24 mouse cellular contexts compared by ENCODE assay signal in genomic region chr13:119743470-119743869, GRCm38 (mm10). TPM values are rescaled to one million over a fixed set of nuclear protein-coding genes. Genes with fewer than 3 reads are reported as not detected.
DNase-seq lines count a peak whose midpoint lies in the region; ATAC-seq and TF ChIP-seq lines count a peak whose summit lies in the region.
"Had no signal": no experiment of that assay in that cellular context is flagged by ENCODE, and none has a peak within 500 bp of the region (broad histone marks: within the 10 kb centered on the region; RNA-seq: fewer than 3 reads in every experiment).

No protein-coding gene starts in this region.

- no peak overlapping the region for H3K27ac ChIP-seq in forebrain, postnatal 0 days (ENCODE audit: low read depth, low read length)
- H3K27ac ChIP-seq in forebrain, embryonic 16.5 days (ENCODE audit: low read length), result no peak overlapping the region
- H3K27ac ChIP-seq: embryonic facial prominence, embryonic 10.5 days; forebrain, embryonic 10.5 days; heart, adult 2 months; heart, embryonic 13.5 days; macrophage; neural tube, embryonic 15.5 days; stomach, embryonic 15.5 days had no signal

- no peak overlapping the region for H3K4me3 ChIP-seq in forebrain, postnatal 0 days (ENCODE audit: low read depth, low read length)
- H3K4me3 ChIP-seq in forebrain, embryonic 16.5 days (replicated peaks; ENCODE audit: low read length), result no peak overlapping the region
- H3K4me3 ChIP-seq: embryonic facial prominence, embryonic 10.5 days; forebrain, embryonic 10.5 days; heart, adult 2 months; heart, embryonic 13.5 days; neural tube, embryonic 15.5 days; stomach, embryonic 15.5 days had no signal

- intact Hi-C loops in heart, postnatal 36 days (cut with DNase I), result no loop called here

- no peak overlapping the region for H3K4me2 ChIP-seq in forebrain, postnatal 0 days (ENCODE audit: low read depth)
- H3K4me2 ChIP-seq in forebrain, embryonic 16.5 days (ENCODE audit: low read length), result no peak overlapping the region
- H3K4me2 ChIP-seq: heart, embryonic 13.5 days; midbrain, embryonic 11.5 days; neural tube, embryonic 15.5 days; stomach, embryonic 15.5 days had no signal

- H3K9ac ChIP-seq in forebrain, postnatal 0 days, result no peak overlapping the region
- no peak overlapping the region for H3K9ac ChIP-seq in forebrain, embryonic 16.5 days (replicated peaks; ENCODE audit: low read depth, low read length)
- H3K9ac ChIP-seq: heart, embryonic 13.5 days; neural tube, embryonic 15.5 days; stomach, embryonic 15.5 days had no signal

- 0 out of 2 replicates have a peak, but pooled peaks have one; percentile 10 for ATAC-seq in forebrain, postnatal 0 days
- ATAC-seq in forebrain, embryonic 16.5 days, result no peak
- peak; percentile 74 for ATAC-seq in granulocyte monocyte progenitor cell, adult 5-6 weeks (replicated peaks; ENCODE audit: poor library complexity, severe bottlenecking)
- no peak for ATAC-seq in erythroid progenitor cell, adult 5-6 weeks (replicated peaks; ENCODE audit: low FRiP score, poor library complexity, severe bottlenecking)
- ATAC-seq: intestine, embryonic 16.5 days had no signal

- 0 out of 2 replicates have a peak, but pooled peaks have one; percentile 3 for TF ChIP-seq CTCF in forebrain, postnatal 0 days (IDR thresholded peaks at IDR 0.05; ENCODE audit: low read depth)

- WGBS in forebrain, postnatal 0 days, result 57% methylated on average over 3 of the region's 3 CpGs
- 57% methylated on average over 3 of the region's 3 CpGs for WGBS in forebrain, embryonic 16.5 days

- peaks cover 11% of the 10 kb centered on the region; the same call in 1 of the 2 replicates for H3K4me1 ChIP-seq in forebrain, postnatal 0 days (ENCODE audit: insufficient read depth)
- H3K4me1 ChIP-seq in forebrain, embryonic 16.5 days (replicated peaks; ENCODE audit: control insufficient read depth, insufficient read depth, low read length), result peaks cover 7% of the 10 kb centered on the region

- no peaks in the 10 kb centered on the region for H3K27me3 ChIP-seq in forebrain, postnatal 0 days (ENCODE audit: insufficient read depth, low read length)
- H3K27me3 ChIP-seq in forebrain, embryonic 16.5 days (replicated peaks; ENCODE audit: control insufficient read depth, insufficient read depth, low read length), result no peaks in the 10 kb centered on the region
- H3K27me3 ChIP-seq: heart, embryonic 13.5 days; neural tube, embryonic 15.5 days; stomach, embryonic 15.5 days had no signal

- no peaks in the 10 kb centered on the region for H3K9me3 ChIP-seq in forebrain, postnatal 0 days (ENCODE audit: low read length)
- 0 out of 2 replicates have a peak, but pooled peaks cover 2% of the 10 kb centered on the region for H3K9me3 ChIP-seq in forebrain, embryonic 16.5 days (ENCODE audit: control insufficient read depth, low read length)
- H3K9me3 ChIP-seq: embryonic facial prominence, embryonic 10.5 days; forebrain, embryonic 10.5 days; G1E; heart, embryonic 13.5 days; neural tube, embryonic 15.5 days; stomach, embryonic 15.5 days had no signal

- no peaks in the 10 kb centered on the region for H3K36me3 ChIP-seq in forebrain, postnatal 0 days (ENCODE audit: insufficient read depth)
- no peaks in the 10 kb centered on the region for H3K36me3 ChIP-seq in forebrain, embryonic 16.5 days (ENCODE audit: control insufficient read depth, insufficient read depth)
- H3K36me3 ChIP-seq: embryonic facial prominence, embryonic 10.5 days; G1E; heart, embryonic 13.5 days; neural tube, embryonic 15.5 days; stomach, embryonic 15.5 days had no signal

- no peak for DNase-seq in forebrain, postnatal 0 days
- peak; percentile 42 for DNase-seq in A20 (ENCODE audit: low read depth, low spot score)
- peak; percentile 29 for DNase-seq in thymus, postnatal 0 days (ENCODE audit: low spot score)
- no peak for DNase-seq in cerebellum, postnatal 4 days (ENCODE audit: low spot score in 2 of 2)
- DNase-seq in heart, postnatal 36 days, result no peak
- DNase-seq: adrenal gland, postnatal 14 days; cerebellum, adult 2 months; cerebellum, postnatal 25 days; gastrocnemius, postnatal 10 days; heart, adult 2 months; heart, postnatal 14 days; kidney, postnatal 25 days had no signal

RNA-seq across cellular contexts. Expression of gene Nim1k, which starts 12.2 kb away (rescaled TPM):
- 11.2 and 11.3 TPM in 2 replicates for total RNA-seq in forebrain, postnatal 0 days (2014; rRNA removed)
- 7.5 and 8.7 TPM in 2 replicates for polyA plus RNA-seq in forebrain, postnatal 0 days (2015; fragmentation: Nextera tagmentation; extraction: Ambion mirVana)
- 7.4 and 8.0 TPM in 2 replicates for polyA plus RNA-seq in forebrain, embryonic 16.5 days (2015; fragmentation: Nextera tagmentation; extraction: Ambion mirVana)
- 0.30 and 0.83 TPM in 2 replicates for total RNA-seq in granulocyte monocyte progenitor cell, adult 5-6 weeks (2014; fragmentation: Nextera tagmentation)
- 0.26 and 0.88 TPM in 2 replicates for total RNA-seq in granulocyte monocyte progenitor cell, adult 5-6 weeks (2017)
- polyA plus RNA-seq in thymus, postnatal 0 days (2015; fragmentation: Nextera tagmentation; extraction: Ambion mirVana), result 9.9 and 10.6 TPM in 2 replicates
- total RNA-seq in erythroid progenitor cell, adult 5-6 weeks (2015; ENCODE audit: low replicate concordance), result 1.4 TPM in 1 of 2 replicates, not detected in the other
- total RNA-seq in erythroid progenitor cell, adult 5-6 weeks (2017; ENCODE audit: low replicate concordance), result 0.45 TPM in 1 of 2 replicates, not detected in the other
- 1 to 10 TPM; 1.2 to 1.6 TPM for total RNA-seq in heart, postnatal 36 days (2021)

RNA-seq across cellular contexts. Expression of gene Zfp131, which starts 47.2 kb away (rescaled TPM):
- 46.6 and 56.7 TPM in 2 replicates for total RNA-seq in forebrain, postnatal 0 days (2014; rRNA removed)
- 23.1 and 27.7 TPM in 2 replicates for polyA plus RNA-seq in forebrain, postnatal 0 days (2015; fragmentation: Nextera tagmentation; extraction: Ambion mirVana)
- polyA plus RNA-seq in forebrain, embryonic 16.5 days (2015; fragmentation: Nextera tagmentation; extraction: Ambion mirVana), result 41.8 and 42.7 TPM in 2 replicates
- total RNA-seq in granulocyte monocyte progenitor cell, adult 5-6 weeks (2014; fragmentation: Nextera tagmentation), result 49.3 and 60.3 TPM in 2 replicates
- 64.4 and 64.8 TPM in 2 replicates for total RNA-seq in granulocyte monocyte progenitor cell, adult 5-6 weeks (2017)
- 40.9 and 51.2 TPM in 2 replicates for polyA plus RNA-seq in thymus, postnatal 0 days (2015; fragmentation: Nextera tagmentation; extraction: Ambion mirVana)
- total RNA-seq in erythroid progenitor cell, adult 5-6 weeks (2015; ENCODE audit: low replicate concordance), result 27.8 and 49.9 TPM in 2 replicates
- total RNA-seq in erythroid progenitor cell, adult 5-6 weeks (2017; ENCODE audit: low replicate concordance), result 38.9 and 41.3 TPM in 2 replicates
- total RNA-seq in heart, postnatal 36 days (2021), result 10 to 100 TPM; 17.0 to 19.0 TPM

RNA-seq across cellular contexts. Expression of gene Hmgcs1, which starts 53.3 kb away (rescaled TPM):
- 392 and 404 TPM in 2 replicates for total RNA-seq in forebrain, postnatal 0 days (2014; rRNA removed)
- 334 and 452 TPM in 2 replicates for polyA plus RNA-seq in forebrain, postnatal 0 days (2015; fragmentation: Nextera tagmentation; extraction: Ambion mirVana)
- 461 and 470 TPM in 2 replicates for polyA plus RNA-seq in forebrain, embryonic 16.5 days (2015; fragmentation: Nextera tagmentation; extraction: Ambion mirVana)
- 18.3 and 21.5 TPM in 2 replicates for total RNA-seq in granulocyte monocyte progenitor cell, adult 5-6 weeks (2014; fragmentation: Nextera tagmentation)
- total RNA-seq in granulocyte monocyte progenitor cell, adult 5-6 weeks (2017), result 32.9 and 35.5 TPM in 2 replicates
- 67.1 and 74.2 TPM in 2 replicates for polyA plus RNA-seq in thymus, postnatal 0 days (2015; fragmentation: Nextera tagmentation; extraction: Ambion mirVana)
- total RNA-seq in erythroid progenitor cell, adult 5-6 weeks (2015; ENCODE audit: low replicate concordance), result 5.9 and 6.1 TPM in 2 replicates
- 7.0 and 9.0 TPM in 2 replicates for total RNA-seq in erythroid progenitor cell, adult 5-6 weeks (2017; ENCODE audit: low replicate concordance)
- total RNA-seq in heart, postnatal 36 days (2021), result 10 to 100 TPM; 38.6 to 39.0 TPM

Comparison
In these comparisons a context has a peak if more than half of its experiments do, and no peak if none do; other contexts are left out.
1. ATAC-seq: peak in forebrain, postnatal 0 days (single experiment) and granulocyte monocyte progenitor cell, adult 5-6 weeks (single experiment); none in forebrain, embryonic 16.5 days (single experiment) and erythroid progenitor cell, adult 5-6 weeks (single experiment).
2. DNase-seq: peak in A20 (single experiment) and thymus, postnatal 0 days (single experiment); none in forebrain, postnatal 0 days (single experiment), cerebellum, postnatal 4 days (0 of 2) and heart, postnatal 36 days (0 of 2).